Mouse (Mus musculus) CD8-positive naive resting alpha-beta T cell, adult 57 days (primary cell): ENCODE measurements around the gene Nsd2. TPM values are rescaled to one million over a fixed set of nuclear protein-coding genes. Genes with fewer than 3 reads are reported as not detected.

Experiments used
- total RNA-seq: library from RNA; stranded (reverse); gene quantifications from one replicate; pipeline ENCODE4 v1.2.4, GENCODE M21; 2023

Gene Nsd2
- 22.6 TPM for total RNA-seq

GRCm38 (mm10) chr5:33819876-33820732, at the start of gene Nsd2:
Gene Nsd2 (plus strand): TSS chr5:33820725.

GRCm38 (mm10) chr5:33782345-33782998, 38.1 kb upstream of the Nsd2 start, which contains the start of gene Letm1:
Gene Letm1 (minus strand): TSS chr5:33782817.

GRCm38 (mm10) chr5:33936120-33936707, 115.7 kb downstream of the Nsd2 start, which contains the start of gene Nelfa:
Gene Nelfa (minus strand): TSS chr5:33936413.

Other genes with a start within 250 kb of the Nsd2 start
- gene Fam53a, start 191.1 kb upstream of the Nsd2 start, total RNA-seq: 39.7 TPM
- gene Gm9903, start 190.8 kb upstream of the Nsd2 start, total RNA-seq: 2.1 TPM
- gene Slbp, start 168.2 kb upstream of the Nsd2 start, total RNA-seq: 88.9 TPM
- gene Tacc3, start 162.6 kb upstream of the Nsd2 start, total RNA-seq: 9.6 TPM
- 12.1 TPM for gene Tmem129, start 162.3 kb upstream of the Nsd2 start, total RNA-seq
- 0.15 TPM for gene Fgfr3, start 99.1 kb upstream of the Nsd2 start, total RNA-seq
- 70.8 TPM for gene Letm1, start 37.9 kb upstream of the Nsd2 start, total RNA-seq
- gene Nelfa, start 115.7 kb downstream of the Nsd2 start, total RNA-seq: 27.7 TPM
- gene Gm1673, start 162.7 kb downstream of the Nsd2 start, total RNA-seq: not detected
- not detected for gene Nat8l, start 175.3 kb downstream of the Nsd2 start, total RNA-seq